In the genomic region with DNA sequence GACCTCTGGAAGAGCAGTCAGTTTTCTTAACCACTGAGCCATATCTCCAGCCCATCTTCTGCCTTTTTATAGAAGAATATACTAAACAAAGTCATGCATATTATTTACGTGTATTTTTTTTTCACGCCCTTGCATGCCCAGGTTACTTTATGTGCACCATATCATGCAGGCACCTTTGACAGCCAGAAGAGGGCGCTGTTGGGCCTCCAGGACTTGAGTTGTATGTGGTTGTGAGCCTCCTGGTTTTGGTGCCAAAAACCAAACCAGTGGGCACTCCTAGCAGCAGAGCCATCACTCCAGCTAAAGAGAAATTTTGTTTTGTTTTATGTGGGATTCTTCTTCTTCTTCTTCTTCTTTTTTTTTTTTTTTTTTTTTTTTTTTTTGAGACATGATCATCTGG, we compare ENCODE assay signal across 1 mouse cellular context.
TF ChIP-seq lines count a peak whose summit lies in the region.

No protein-coding gene starts in this region.

TF ChIP-seq in CH12.LX, 34 proteins besides CTCF, POLR2A, EP300 and RAD21:
- TF ChIP-seq SMC3 (IDR thresholded peaks at IDR 0.05; ENCODE audit: low read depth, low read length) = peak; percentile 49
- peak; percentile 56 for TF ChIP-seq ZNF384 (IDR thresholded peaks at IDR 0.05; ENCODE audit: low read depth, low read length)
- no peak for TF ChIP-seq E2F4 (IDR thresholded peaks at IDR 0.05; ENCODE audit: insufficient replicate concordance, low read depth, low read length)
- no peak for TF ChIP-seq BHLHE40 (IDR thresholded peaks at IDR 0.05; ENCODE audit: low read depth, low read length)
TF ChIP-seq in CH12.LX: peak in this region for 2.
